Mouse (Mus musculus): ENCODE results near the gene Ubox5.

- TF ChIP-seq CTCF (IDR thresholded peaks at IDR 0.05; ENCODE audit: low read depth) (no peak), EP300 (IDR thresholded peaks at IDR 0.05; ENCODE audit: low read depth) (no peak)
Measured at GRCm38 (mm10) chr2:130618972-130619371, 10.9 kb downstream of the Ubox5 start.

All from liver, postnatal 0 days (tissue).